Mouse (Mus musculus) macrophage (primary cell): ENCODE data around the gene Sbpl. TPM values are rescaled to one million over a fixed set of nuclear protein-coding genes. Genes with fewer than 3 reads are reported as not detected.
"Not testable (repeated sequence)": the region's sequence is repeated elsewhere in the genome, so short reads cannot be mapped to it uniquely, and the experiment has no call there.

Experiments used
- H3K27ac ChIP-seq: fragments of 350-480 bp; formaldehyde crosslinking; 2 replicates; pipeline ENCODE4 v1.9.0; 2021
- H3K36me3 ChIP-seq: fragments of 350-480 bp; formaldehyde crosslinking; 2 replicates; pipeline ENCODE4 v1.9.0; 2021; ENCODE audit errors: inconsistent target
- H3K4me3 ChIP-seq: fragments of 350-480 bp; formaldehyde crosslinking; 2 replicates; pipeline ENCODE4 v1.9.0; 2021; ENCODE audit errors: inconsistent target
- H3K79me2 ChIP-seq: fragments of 350-480 bp; formaldehyde crosslinking; 2 replicates; pipeline ENCODE4 v1.9.0; 2021; ENCODE audit errors: inconsistent target
- WGBS: methylation state at CpG from one replicate; pipeline ENCODE4 v1.1.7; 2026; ENCODE audit warnings: inconsistent platforms; ENCODE audit not compliant: missing documents; 5-methylcytosine and 5-hydroxymethylcytosine counted together
- polyA plus RNA-seq: library from polyadenylated mRNA; stranded (reverse); fragments of 250-400 nt; gene quantifications from 3 replicates; pipeline ENCODE4 v1.2.4, GENCODE M21; 2018; ENCODE audit warnings: inconsistent platforms

Sbpl gene
- polyA plus RNA-seq, 1 experiment from 2014 or later, result not detected

DNA sequence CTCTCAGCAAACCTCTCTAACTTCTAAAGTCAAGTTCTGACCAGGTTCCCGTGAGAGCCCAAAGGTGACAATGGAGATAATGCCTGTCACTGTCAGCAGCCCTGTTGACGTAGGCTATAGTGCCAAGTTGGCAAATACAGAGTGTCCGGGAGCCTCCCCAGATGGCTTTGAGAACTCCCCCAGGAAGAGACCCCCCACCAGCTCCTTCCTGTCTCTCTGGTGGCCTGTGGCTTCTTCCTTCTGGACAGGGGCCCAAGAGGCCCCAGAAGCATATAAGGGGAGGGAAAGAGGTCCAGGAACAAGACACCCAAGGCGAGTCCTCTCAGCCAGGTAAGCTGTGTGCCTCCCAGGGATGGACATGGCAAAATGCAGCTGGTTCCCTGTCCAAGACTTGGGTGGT, 37.9 kb downstream of the Sbpl start, which contains the start of gene Dcpp3:
Gene Dcpp3 (plus strand): TSS at position 301 of the 400 bp plus-strand sequence.
- not testable (repeated sequence) for H3K79me2 ChIP-seq, H3K4me3 ChIP-seq, H3K36me3 ChIP-seq, H3K27ac ChIP-seq
- 43% methylated on average over 1 of the region's 4 CpGs for WGBS

Other genes starting within 250 kb of the Sbpl start
- gene 1520401A03Rik, start 232.5 kb downstream of the Sbpl start, polyA plus RNA-seq, result not detected in 3 replicates
- 2.0 to 9.0 TPM (median 2.7 TPM) in 3 replicates for gene Pkmyt1, start 228.9 kb downstream of the Sbpl start, polyA plus RNA-seq
- gene Paqr4, start 214.4 kb downstream of the Sbpl start, polyA plus RNA-seq, result 6.4 to 12.8 TPM (median 6.5 TPM) in 3 replicates
- gene Kremen2, start 209.4 kb downstream of the Sbpl start, polyA plus RNA-seq, result not detected in 3 replicates
- 15.5 to 20.8 TPM (median 19.7 TPM) in 3 replicates for gene Flywch1, start 183.7 kb downstream of the Sbpl start, polyA plus RNA-seq
- gene Flywch2, start 169.2 kb downstream of the Sbpl start, polyA plus RNA-seq, result 0.43 to 1.8 TPM in 2 of 3 replicates, not detected in the other
- gene Srrm2, start 164.7 kb downstream of the Sbpl start, polyA plus RNA-seq, result 101 to 166 TPM (median 130 TPM) in 3 replicates
- 177 to 422 TPM (median 330 TPM) in 3 replicates for gene Elob, start 126.1 kb downstream of the Sbpl start, polyA plus RNA-seq
- gene Prss33, start 119.2 kb downstream of the Sbpl start, polyA plus RNA-seq, result not detected in 3 replicates
- gene Prss32, start 111.4 kb downstream of the Sbpl start, polyA plus RNA-seq, result not detected in 3 replicates
- gene Prss41, start 111.1 kb downstream of the Sbpl start, polyA plus RNA-seq, result not detected in 3 replicates
- gene Prss21, start 87.2 kb downstream of the Sbpl start, polyA plus RNA-seq, result not detected in 3 replicates
- not detected in 3 replicates for gene Dcpp1, start 74.4 kb downstream of the Sbpl start, polyA plus RNA-seq
- not detected in 3 replicates for gene Dcpp2, start 74.4 kb downstream of the Sbpl start, polyA plus RNA-seq
- not detected in 3 replicates for gene Dcpp3, start 37.8 kb downstream of the Sbpl start, polyA plus RNA-seq
- gene Sbp, start 13.6 kb downstream of the Sbpl start, polyA plus RNA-seq, result not detected in 3 replicates
- gene Prss30, start 25.3 kb upstream of the Sbpl start, polyA plus RNA-seq, result 0.19 to 0.33 TPM in 2 of 3 replicates, not detected in the other
- not detected in 3 replicates for gene Prss22, start 42.8 kb upstream of the Sbpl start, polyA plus RNA-seq
- gene Prss27, start 82.9 kb upstream of the Sbpl start, polyA plus RNA-seq, result not detected in 3 replicates
- gene Kctd5, start 118.2 kb upstream of the Sbpl start, polyA plus RNA-seq, result 10.4 to 18.9 TPM (median 13.9 TPM) in 3 replicates
- 10.4 to 18.5 TPM (median 17.4 TPM) in 3 replicates for gene Pdpk1, start 195.7 kb upstream of the Sbpl start, polyA plus RNA-seq
- 69.2 to 101 TPM (median 69.2 TPM) in 3 replicates for gene Amdhd2, start 208.5 kb upstream of the Sbpl start, polyA plus RNA-seq
- 1,634 to 2,526 TPM (median 2,187 TPM) in 3 replicates for gene Atp6v0c, start 214.4 kb upstream of the Sbpl start, polyA plus RNA-seq